Mouse (Mus musculus) kidney, postnatal 25 days (tissue): ENCODE measurements around the gene Usf1.

Experiments used
- DNase-seq, 2 experiments: peaks; one replicate each; pipeline ENCODE4 v3.0.0; 2021; ENCODE audit warnings: mixed read lengths in 2 of 2

Usf1 gene

GRCm38 (mm10) chr1:171419291-171419882 is 8.3 kb downstream of the Usf1 start:
- peak in 1 of 2 experiments; percentile 40 for DNase-seq

GRCm38 (mm10) chr1:171419905-171420304 is 8.8 kb downstream of the Usf1 start:
- no peak for DNase-seq

- DNase-seq = no peak
These were observed 11.5 kb downstream of the Usf1 start for GRCm38 (mm10) chr1:171422504-171423095.

GRCm38 (mm10) chr1:171424638-171425037 is 13.5 kb downstream of the Usf1 start:
- DNase-seq = no peak

- DNase-seq = peak; percentile 35 to 40
These were observed 14.0 kb downstream of the Usf1 start for GRCm38 (mm10) chr1:171425126-171425525.

- no peak for DNase-seq
These were observed 21.0 kb downstream of the Usf1 start for GRCm38 (mm10) chr1:171432158-171432557.

- DNase-seq = no peak
These were observed 24.2 kb downstream of the Usf1 start for GRCm38 (mm10) chr1:171435288-171435814.

GRCm38 (mm10) chr1:171435974-171436373 is 24.9 kb downstream of the Usf1 start:
- no peak for DNase-seq

- DNase-seq = peak; percentile 95 to 98
These were observed 26.3 kb downstream of the Usf1 start, which contains the start of gene F11r for GRCm38 (mm10) chr1:171437264-171438013. Gene F11r, plus strand, starts transcription at chr1:171437535.

GRCm38 (mm10) chr1:171438014-171438670 is 27.0 kb downstream of the Usf1 start:
- peak; percentile 39 to 57 for DNase-seq

GRCm38 (mm10) chr1:171439072-171439471 is 28.0 kb downstream of the Usf1 start:
- DNase-seq = peak in 1 of 2 experiments; percentile 33

GRCm38 (mm10) chr1:171440025-171440725 is 29.1 kb downstream of the Usf1 start:
- DNase-seq = peak; percentile 90 to 93

GRCm38 (mm10) chr1:171441466-171442412 is 30.6 kb downstream of the Usf1 start:
- peak; percentile 63 to 76 for DNase-seq

GRCm38 (mm10) chr1:171442413-171442760 is 31.3 kb downstream of the Usf1 start:
- peak; percentile 50 to 52 for DNase-seq

- no peak for DNase-seq
These were observed 33.9 kb downstream of the Usf1 start for GRCm38 (mm10) chr1:171445050-171445449.

- no peak for DNase-seq
These were observed 35.7 kb downstream of the Usf1 start for GRCm38 (mm10) chr1:171446854-171447253.

- no peak for DNase-seq
These were observed 36.6 kb downstream of the Usf1 start for GRCm38 (mm10) chr1:171447692-171448091.

- DNase-seq = peak; percentile 43 to 65
These were observed 38.9 kb downstream of the Usf1 start for GRCm38 (mm10) chr1:171450062-171450461.

- no peak for DNase-seq
These were observed 39.9 kb downstream of the Usf1 start for GRCm38 (mm10) chr1:171451001-171451400.

GRCm38 (mm10) chr1:171452522-171452921 is 41.4 kb downstream of the Usf1 start:
- no peak for DNase-seq

- DNase-seq = no peak
These were observed 41.8 kb downstream of the Usf1 start for GRCm38 (mm10) chr1:171452923-171453322.
